ENCODE assay signal across 16 mouse cellular contexts in the genomic region with DNA sequence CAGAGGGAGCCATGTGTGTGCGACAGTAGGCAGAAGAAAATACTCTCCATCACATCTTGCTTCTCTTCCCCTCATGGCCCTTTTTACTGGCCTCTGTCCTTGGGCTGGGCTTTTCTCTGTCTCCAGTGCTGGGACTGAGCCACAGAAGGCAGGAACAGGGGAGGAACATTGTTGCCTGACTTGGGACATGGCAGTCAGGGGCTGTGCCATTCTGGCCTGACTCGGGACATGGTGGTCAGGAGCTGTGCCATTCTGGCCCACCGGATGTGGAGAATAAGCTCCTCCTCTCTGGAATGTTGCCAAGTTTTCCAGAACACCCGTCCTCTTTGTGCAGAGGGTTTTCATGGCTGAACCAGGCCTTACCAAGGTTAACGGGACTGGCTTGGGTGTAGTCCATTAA. TPM values are rescaled to one million over a fixed set of nuclear protein-coding genes. Genes with fewer than 3 reads are reported as not detected.
"Had no signal": no experiment of that assay in that cellular context is flagged by ENCODE, and none has a peak within 500 bp of the region (broad histone marks: within the 10 kb centered on the region; RNA-seq: fewer than 3 reads in every experiment).

No protein-coding gene starts in this region.

- H3K36me3 ChIP-seq: limb, embryonic 15.5 days; liver, embryonic 12.5 days; neural tube, embryonic 15.5 days had no signal

- H3K9me3 ChIP-seq: limb, embryonic 15.5 days; liver, embryonic 12.5 days; midbrain, embryonic 12.5 days; neural tube, embryonic 15.5 days had no signal

- H3K27ac ChIP-seq: limb, embryonic 15.5 days; liver, embryonic 12.5 days; midbrain, embryonic 12.5 days; neural tube, embryonic 15.5 days had no signal

- DNase-seq: kidney, adult 8-10 months; kidney, postnatal 25 days; layer of hippocampus, postnatal 36 days; lung, embryonic 14.5 days; lung, postnatal 10 days; lung, postnatal 4 days; right cerebral cortex, postnatal 4 days; spleen, adult 18-20 months; thymus, adult 18-20 months; thymus, postnatal 14 days had no signal

- H3K9ac ChIP-seq: limb, embryonic 15.5 days; liver, embryonic 12.5 days; lung, embryonic 14.5 days; midbrain, embryonic 12.5 days; neural tube, embryonic 15.5 days had no signal

- ATAC-seq: liver, embryonic 12.5 days had no signal

- H3K4me3 ChIP-seq: limb, embryonic 15.5 days; liver, embryonic 12.5 days; midbrain, embryonic 12.5 days; neural tube, embryonic 15.5 days had no signal

- H3K27me3 ChIP-seq: limb, embryonic 15.5 days; midbrain, embryonic 12.5 days; neural tube, embryonic 15.5 days had no signal

- H3K4me2 ChIP-seq: limb, embryonic 15.5 days; liver, embryonic 12.5 days; lung, embryonic 14.5 days; midbrain, embryonic 12.5 days; neural tube, embryonic 15.5 days had no signal

- H3K4me1 ChIP-seq: limb, embryonic 15.5 days; liver, embryonic 12.5 days had no signal

RNA-seq across cellular contexts. Expression of a gene that starts 21.2 kb away (rescaled TPM):
- polyA plus RNA-seq: liver, embryonic 12.5 days; liver, embryonic 16.5 days; lung, embryonic 14.5 days; stomach, embryonic 14.5 days had no signal
